Mouse (Mus musculus) thymus, postnatal 25 days (tissue): ENCODE measurements around the gene Odf4.

Experiments
- DNase-seq: peaks from one replicate; pipeline ENCODE4 v3.0.0; 2022

Gene Odf4

GRCm38 (mm10) chr11:68901351-68902046 lies 25.4 kb downstream of the Odf4 start, which contains the start of gene Rpl26:
Gene Rpl26 (plus strand): TSS chr11:68901583.
- peak; percentile 98 for DNase-seq

DNA sequence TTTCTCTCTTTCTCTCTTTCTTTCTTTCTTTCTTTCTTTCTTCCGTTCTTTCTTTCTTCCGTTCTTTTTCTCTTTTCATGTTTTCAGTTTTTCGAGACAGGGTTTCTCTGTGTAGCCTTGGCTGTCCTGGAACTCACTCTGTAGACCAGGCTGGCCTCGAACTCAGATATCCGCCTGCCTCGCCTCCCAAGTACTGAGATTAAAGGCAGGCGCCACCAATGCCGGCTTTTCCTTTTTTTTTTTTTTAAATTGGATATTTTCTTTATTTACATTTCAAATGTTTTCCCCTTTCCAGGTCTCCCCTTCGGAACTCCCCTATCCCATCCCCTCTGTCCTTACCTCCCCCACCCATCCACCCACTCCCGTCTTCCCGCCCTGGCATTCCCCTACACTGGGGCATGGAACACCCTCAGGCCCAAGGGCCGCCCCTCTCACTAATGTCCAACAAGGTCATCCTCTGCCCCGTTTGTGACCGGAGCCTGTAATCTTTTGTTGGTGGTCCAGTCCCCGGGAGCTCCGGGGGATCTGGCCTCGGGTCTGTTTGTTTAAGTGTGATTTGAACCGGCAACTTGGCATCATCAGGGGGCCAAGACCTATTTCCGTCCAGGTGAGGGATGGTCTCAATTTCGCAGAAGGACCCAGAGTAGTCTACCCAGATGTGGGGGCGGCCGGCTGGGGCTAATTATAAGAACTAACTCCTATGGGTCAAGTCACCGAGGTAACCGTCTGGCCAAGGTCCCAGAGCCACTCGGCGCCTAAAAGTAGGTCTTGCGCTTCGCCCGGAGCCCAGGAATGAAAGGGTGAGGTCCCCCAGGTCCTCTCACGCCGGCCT lies 26.1 kb downstream of the Odf4 start:
- DNase-seq = no peak

GRCm38 (mm10) chr11:68899815-68900214 lies 27.1 kb downstream of the Odf4 start:
- DNase-seq = no peak

DNA sequence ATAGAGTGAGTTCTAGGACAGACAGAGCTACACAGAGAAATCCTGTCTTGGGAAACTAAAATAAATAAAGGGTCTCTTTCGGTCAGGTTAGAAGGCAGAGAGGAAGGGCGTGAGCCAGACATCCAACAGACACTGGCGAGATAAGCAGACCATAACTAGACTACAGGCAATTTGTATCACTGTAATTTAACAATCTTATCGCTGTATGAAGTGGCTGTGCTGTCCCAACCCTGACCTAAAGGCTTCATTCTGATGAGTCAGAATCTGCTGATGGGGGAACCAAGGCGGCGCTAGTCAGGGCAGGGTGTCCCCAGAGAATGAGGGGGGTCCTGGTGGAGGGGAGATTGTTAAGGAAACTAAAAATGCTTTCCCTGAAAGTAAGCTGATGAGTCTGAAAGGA lies 28.1 kb downstream of the Odf4 start:
- DNase-seq = no peak

DNA sequence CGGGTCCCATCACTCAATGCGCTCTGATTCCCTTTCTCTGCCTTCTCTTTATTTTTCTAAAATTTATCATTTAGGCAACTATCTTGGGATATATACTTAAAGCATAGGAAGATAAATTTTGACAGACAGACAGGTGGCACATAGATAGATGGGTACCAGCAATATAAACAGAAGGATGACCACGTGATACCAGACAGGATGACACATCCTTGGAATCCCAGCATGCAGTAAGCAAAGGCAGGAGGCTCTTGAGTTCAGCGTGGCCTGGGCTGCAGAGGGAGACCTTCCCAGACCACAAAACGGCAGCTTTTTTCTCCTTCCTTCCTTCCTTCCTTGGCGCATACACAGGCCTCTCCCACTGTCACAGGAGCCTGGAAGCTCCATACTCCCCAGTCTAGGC lies 29.0 kb downstream of the Odf4 start:
- DNase-seq = no peak

GRCm38 (mm10) chr11:68897120-68897519 lies 29.8 kb downstream of the Odf4 start:
- peak; percentile 60 for DNase-seq

DNA sequence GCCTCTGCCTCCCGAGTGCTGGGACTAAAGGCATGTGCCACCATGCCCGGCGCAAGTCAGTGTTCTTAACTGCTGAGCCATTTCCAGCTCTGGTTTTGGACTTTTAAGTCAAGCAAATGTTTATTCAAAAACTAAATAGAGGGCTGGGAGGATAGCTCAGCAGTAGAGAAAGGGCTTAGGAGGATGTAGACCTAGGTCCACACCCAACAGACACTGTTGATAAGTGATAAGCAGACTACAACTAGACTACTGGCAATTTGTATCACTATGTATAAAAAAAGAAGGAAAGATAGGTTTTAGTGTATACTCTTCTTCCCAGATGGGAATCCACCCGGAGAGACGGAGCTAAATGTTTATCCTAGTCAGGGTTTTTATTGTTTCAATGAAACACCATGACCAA lies 30.6 kb downstream of the Odf4 start:
- DNase-seq = no peak

DNA sequence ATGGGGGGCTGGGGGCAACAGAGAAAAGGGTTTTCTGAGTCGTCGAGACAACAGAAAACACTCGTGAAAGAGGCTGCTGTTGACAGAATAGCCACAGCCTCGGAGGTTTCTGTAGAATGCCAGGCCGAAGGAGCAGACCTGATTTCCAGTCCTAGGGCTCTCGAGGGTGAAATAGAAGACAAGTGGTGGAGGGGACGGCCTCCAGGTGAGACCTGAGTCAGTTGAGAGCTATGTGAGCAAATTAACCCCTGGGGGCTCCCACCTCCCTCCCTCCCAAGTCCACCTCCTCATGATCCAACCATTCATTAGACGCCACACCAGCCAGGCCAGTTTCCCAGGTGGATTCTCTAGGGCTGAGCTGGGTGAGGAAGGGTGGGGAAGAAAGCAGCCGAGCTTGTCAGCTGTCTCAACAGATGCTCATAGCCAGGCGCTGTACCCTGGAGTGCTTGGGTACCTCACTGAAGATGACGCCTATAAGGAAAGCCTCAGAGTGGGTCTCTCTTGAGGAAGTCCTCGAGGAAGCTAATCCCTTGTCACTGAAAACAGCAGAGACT lies 32.9 kb downstream of the Odf4 start:
- no peak for DNase-seq

DNA sequence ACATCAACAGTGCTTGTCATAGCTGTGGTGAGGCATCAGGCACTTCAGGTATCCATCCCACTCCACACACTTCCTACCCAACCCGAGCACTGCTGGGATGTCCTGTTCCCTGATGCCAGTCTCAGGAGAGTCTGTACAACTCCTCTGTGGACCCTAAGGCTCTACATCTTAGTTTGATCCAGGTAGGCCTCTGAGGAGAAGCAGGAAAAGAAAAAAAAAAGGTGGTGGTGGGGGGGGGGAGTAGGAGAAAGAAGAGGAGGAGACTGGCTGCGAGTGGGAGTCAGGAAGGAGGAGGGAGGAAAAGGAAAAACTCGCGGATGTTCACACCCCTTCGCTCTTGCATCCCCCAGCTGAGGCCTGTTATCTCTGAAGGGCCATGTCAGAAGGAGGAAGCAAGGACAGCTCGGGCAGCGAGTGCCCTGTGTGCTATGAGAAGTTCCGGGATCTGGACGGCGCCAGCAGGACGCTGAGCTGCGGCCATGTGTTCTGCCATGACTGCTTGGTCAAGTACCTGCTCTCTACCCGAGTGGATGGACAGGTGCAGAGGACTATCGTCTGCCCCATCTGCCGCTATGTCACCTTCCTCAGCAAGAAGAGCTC lies 34.5 kb downstream of the Odf4 start:
- DNase-seq = no peak

GRCm38 (mm10) chr11:68891823-68892222 lies 35.1 kb downstream of the Odf4 start:
- no peak for DNase-seq

GRCm38 (mm10) chr11:68890625-68891024 lies 36.3 kb downstream of the Odf4 start:
- no peak for DNase-seq

DNA sequence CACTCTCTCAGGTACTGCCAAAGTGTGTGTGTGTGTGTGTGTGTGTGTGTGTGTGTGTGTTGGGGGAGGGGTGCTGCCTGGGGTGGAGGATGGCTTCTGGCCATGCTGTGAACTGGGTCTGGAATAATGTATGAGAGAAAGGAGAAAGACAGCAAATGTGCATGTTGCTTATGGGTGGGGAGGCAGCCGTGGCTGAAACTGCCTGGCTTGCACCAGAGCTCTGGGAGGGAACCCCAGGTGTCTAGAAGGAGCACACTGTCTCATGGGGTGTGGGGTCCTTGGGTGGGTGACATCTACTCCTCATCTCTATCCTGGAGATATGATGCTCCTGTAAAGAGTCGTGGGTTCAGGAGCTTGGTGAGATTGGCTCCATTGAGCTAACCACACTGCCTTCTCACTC lies 38.2 kb downstream of the Odf4 start:
- no peak for DNase-seq

GRCm38 (mm10) chr11:68888253-68888652 lies 38.6 kb downstream of the Odf4 start, which contains the start of gene Rnf222:
Gene Rnf222 (plus strand): TSS chr11:68888553.
- no peak for DNase-seq

- DNase-seq = no peak
These were observed 40.8 kb downstream of the Odf4 start for GRCm38 (mm10) chr11:68886091-68886490.

GRCm38 (mm10) chr11:68884368-68884767 lies 42.5 kb downstream of the Odf4 start:
- DNase-seq = no peak

- no peak for DNase-seq
These were observed 43.0 kb downstream of the Odf4 start for GRCm38 (mm10) chr11:68883843-68884242.

GRCm38 (mm10) chr11:68882107-68882506 lies 44.8 kb downstream of the Odf4 start:
- no peak for DNase-seq

GRCm38 (mm10) chr11:68878811-68879210 lies 48.1 kb downstream of the Odf4 start:
- DNase-seq = no peak

GRCm38 (mm10) chr11:68874841-68875240 lies 52.0 kb downstream of the Odf4 start:
- peak; percentile 52 for DNase-seq
